Mouse (Mus musculus) midbrain, embryonic 11.5 days (tissue): ENCODE results near the gene Zfp281. TPM values are rescaled to one million over a fixed set of nuclear protein-coding genes. Genes with fewer than 3 reads are reported as not detected.

Source experiments
- ATAC-seq: fragments of 200-750 bp; cut with Nextera tagmentation; 2 replicates; pipeline ENCODE4 v1.8.0; 2017; ENCODE audit warnings: moderate TSS enrichment, moderate library complexity; ENCODE audit not compliant: low FRiP score
- DNase-seq: peaks from one replicate; pipeline ENCODE4 v3.0.0; 2015; ENCODE audit warnings: low spot score; ENCODE audit errors: missing footprints
- H3K27ac ChIP-seq: fragments of 300-500 bp; sonication (generic); 2 replicates; pipeline ENCODE4 v1.5.1; 2014; ENCODE audit warnings: low read depth, low read length
- H3K27me3 ChIP-seq: fragments of 300-500 bp; sonication (generic); 2 replicates; pipeline ENCODE4 v1.6.1; 2014; ENCODE audit warnings: mild to moderate bottlenecking, low read length, moderate library complexity, mixed read lengths; ENCODE audit not compliant: control insufficient read depth, insufficient read depth
- H3K36me3 ChIP-seq: fragments of 300-500 bp; sonication (generic); 2 replicates; pipeline ENCODE4 v1.6.1; 2014; ENCODE audit warnings: mild to moderate bottlenecking, low read length, moderate library complexity, mixed read lengths; ENCODE audit not compliant: control insufficient read depth, insufficient read depth
- H3K4me1 ChIP-seq: fragments of 300-500 bp; sonication (generic); 2 replicates; pipeline ENCODE4 v1.6.1; 2014; ENCODE audit warnings: low read length; ENCODE audit not compliant: control insufficient read depth, insufficient read depth
- H3K4me2 ChIP-seq: fragments of 300-500 bp; sonication (generic); 2 replicates; pipeline ENCODE4 v1.6.1; 2014; ENCODE audit warnings: mild to moderate bottlenecking, moderate library complexity
- H3K4me3 ChIP-seq: fragments of 300-500 bp; sonication (generic); 2 replicates; pipeline ENCODE4 v1.5.1; 2014; ENCODE audit warnings: low read depth, low read length
- H3K9ac ChIP-seq: fragments of 300-500 bp; sonication (generic); 2 replicates; pipeline ENCODE4 v1.6.1; 2014; ENCODE audit warnings: low read length
- H3K9me3 ChIP-seq: fragments of 300-500 bp; sonication (generic); 2 replicates; pipeline ENCODE4 v1.6.1; 2016; ENCODE audit warnings: low read length; ENCODE audit not compliant: control insufficient read depth
- WGBS: fragments of 180-500 bp; shearing (Covaris S2); extraction: QIAGEN DNeasy Blood & Tissue Kit; methylation state at CpG from one replicate; pipeline ENCODE4 v1.1.7; 2014; 5-methylcytosine and 5-hydroxymethylcytosine counted together
- polyA plus RNA-seq: library from polyadenylated mRNA; unstranded; fragments of >200 nt; fragmentation: Nextera tagmentation; extraction: Ambion mirVana; gene quantifications from 2 replicates; pipeline ENCODE4 v1.2.1, GENCODE M21; 2014

The Zfp281 gene
- polyA plus RNA-seq, 1 experiment from 2014 or later, result 42.1 TPM

DNA sequence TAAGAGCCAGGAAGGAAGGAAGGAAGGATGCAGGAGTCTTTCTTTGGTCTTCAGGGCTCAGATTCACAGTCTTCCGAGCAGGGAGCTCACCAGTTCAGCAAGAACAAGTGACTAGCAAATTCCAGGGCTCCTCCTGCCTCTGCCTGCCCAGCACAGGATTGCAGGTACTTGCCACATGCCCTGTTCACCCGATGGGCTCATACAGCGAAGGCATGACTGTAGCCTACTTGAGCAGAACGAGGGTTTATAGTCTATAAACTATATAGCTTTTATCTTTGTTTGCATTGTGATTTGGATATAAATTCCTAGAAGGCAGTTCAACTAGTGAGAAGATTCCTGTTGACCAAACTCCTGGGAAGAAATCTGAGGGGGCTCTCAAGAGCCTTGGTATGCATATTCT lies 18.4 kb upstream of the Zfp281 start:
- no peaks in the 10 kb centered on the region for H3K27me3 ChIP-seq
- H3K4me1 ChIP-seq, result no peaks in the 10 kb centered on the region
- WGBS, result 78% methylated on average over 4 of the region's 4 CpGs
- H3K36me3 ChIP-seq, result no peaks in the 10 kb centered on the region
- DNase-seq (no peak), ATAC-seq (no peak)
- no peak overlapping the region for H3K9ac ChIP-seq
- no peak overlapping the region for H3K27ac ChIP-seq
- no peaks in the 10 kb centered on the region for H3K9me3 ChIP-seq
- no peak overlapping the region for H3K4me2 ChIP-seq
- no peak overlapping the region for H3K4me3 ChIP-seq

DNA sequence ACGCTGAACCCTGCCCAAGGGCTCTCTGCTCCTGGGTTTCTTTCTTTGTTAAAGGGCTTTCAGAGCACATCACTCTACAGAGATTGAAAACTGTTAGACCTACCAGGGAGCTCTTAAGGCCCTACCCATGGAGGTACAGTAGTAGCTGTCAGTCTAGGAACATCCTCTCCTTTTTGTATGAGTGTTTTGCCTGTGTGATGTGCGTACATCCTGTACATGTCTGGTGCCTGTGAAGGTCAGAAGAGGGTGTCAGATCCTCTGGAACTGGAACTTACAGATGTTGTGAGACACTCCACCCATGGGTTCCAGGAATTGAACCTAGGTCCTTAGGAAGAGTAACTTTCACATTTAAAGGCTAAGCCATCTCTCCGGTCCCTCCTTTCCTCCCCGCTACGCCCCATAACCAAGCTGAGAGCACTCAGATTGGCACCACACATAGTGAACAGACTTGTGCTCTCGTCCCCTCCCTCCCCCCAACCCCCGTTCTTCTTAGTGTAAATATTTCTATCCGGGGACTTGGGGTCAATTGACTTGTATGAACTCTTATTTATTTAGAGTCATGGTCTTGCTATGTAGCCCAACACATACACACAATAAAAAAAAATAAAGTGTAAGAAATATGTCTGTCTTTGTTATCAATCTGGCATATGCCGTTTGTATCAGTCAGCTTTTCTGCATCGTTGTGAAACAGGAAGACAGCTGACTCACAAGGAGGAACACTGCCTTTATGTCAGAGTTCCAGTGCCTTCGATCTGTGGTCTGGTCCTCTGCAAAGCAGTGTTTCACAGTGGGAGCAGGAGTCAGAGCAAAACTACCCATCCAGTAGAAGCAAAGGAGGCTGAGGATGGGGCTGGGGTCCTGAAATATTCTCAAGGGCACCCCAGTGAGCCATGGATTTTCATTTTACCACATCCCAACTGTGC lies 16.1 kb upstream of the Zfp281 start:
- Histone ChIP-seq H3K4me2 (no peak overlapping the region), H3K27me3 (no peaks in the 10 kb centered on the region), H3K9ac (no peak overlapping the region), H3K27ac (no peak overlapping the region), H3K4me3 (no peak overlapping the region), H3K36me3 (no peaks in the 10 kb centered on the region), H3K9me3 (no peaks in the 10 kb centered on the region), H3K4me1 (no peaks in the 10 kb centered on the region)
- DNase-seq (no peak), ATAC-seq (no peak)
- WGBS, result 84% methylated on average over 11 of the region's 11 CpGs

DNA sequence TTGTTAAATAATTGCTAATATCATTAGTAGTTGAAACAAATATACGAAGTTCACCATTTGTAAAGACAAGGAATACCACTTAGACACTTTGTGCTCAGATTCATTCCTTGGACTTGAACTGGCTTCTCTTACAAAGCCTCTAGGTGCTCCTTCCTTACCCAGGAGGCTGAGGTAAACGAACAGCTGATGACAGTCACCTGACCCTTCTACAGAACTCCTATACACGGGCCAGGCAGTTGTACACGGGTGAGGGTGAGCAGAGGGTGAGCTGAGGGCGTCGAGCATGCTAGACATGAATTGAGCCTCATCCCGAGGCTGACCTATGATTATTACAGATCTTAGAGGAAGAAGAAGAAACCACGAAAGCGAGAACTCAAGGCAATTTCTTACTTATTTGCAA lies 12.9 kb upstream of the Zfp281 start:
- no peak for ATAC-seq

DNA sequence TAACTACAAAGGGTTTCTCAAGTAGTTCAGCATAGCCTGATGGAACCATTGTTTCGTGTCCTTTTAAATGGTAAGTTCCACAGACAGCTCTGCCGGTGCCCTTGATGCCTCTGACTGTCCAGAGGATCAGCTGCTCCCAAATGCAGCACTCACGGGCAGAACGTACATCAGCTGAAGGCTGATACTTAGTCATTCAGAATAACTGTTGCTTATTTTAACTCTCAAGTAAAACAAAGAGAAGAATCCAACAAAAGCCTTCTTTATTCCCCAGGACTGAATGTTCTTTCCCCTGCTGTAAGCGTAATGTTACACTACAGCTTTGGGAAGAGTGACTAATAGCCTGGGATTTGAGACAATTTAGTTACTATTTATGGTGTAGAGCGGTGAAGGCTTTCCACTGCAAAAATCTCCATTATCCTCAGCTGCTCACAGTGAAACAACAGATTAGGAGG lies 11.4 kb upstream of the Zfp281 start:
- ATAC-seq (no peak), DNase-seq (no peak)
- Histone ChIP-seq H3K4me3 (no peak overlapping the region), H3K4me2 (no peak overlapping the region), H3K9ac (no peak overlapping the region), H3K4me1 (no peaks in the 10 kb centered on the region), H3K27me3 (no peaks in the 10 kb centered on the region), H3K27ac (no peak overlapping the region), H3K9me3 (no peaks in the 10 kb centered on the region), H3K36me3 (no peaks in the 10 kb centered on the region)
- 45% methylated on average over 6 of the region's 6 CpGs for WGBS

More for the DNA sequence above, 12.9 kb upstream of the Zfp281 start:
- no peak for DNase-seq
- no peaks in the 10 kb centered on the region for H3K27me3 ChIP-seq
- H3K4me1 ChIP-seq, result no peaks in the 10 kb centered on the region
- H3K9ac ChIP-seq, result no peak overlapping the region
- H3K4me3 ChIP-seq, result no peak overlapping the region
- H3K36me3 ChIP-seq, result no peaks in the 10 kb centered on the region
- no peaks in the 10 kb centered on the region for H3K9me3 ChIP-seq
- H3K4me2 ChIP-seq, result no peak overlapping the region
- no peak overlapping the region for H3K27ac ChIP-seq
- WGBS, result 81% methylated on average over 9 of the region's 9 CpGs

DNA sequence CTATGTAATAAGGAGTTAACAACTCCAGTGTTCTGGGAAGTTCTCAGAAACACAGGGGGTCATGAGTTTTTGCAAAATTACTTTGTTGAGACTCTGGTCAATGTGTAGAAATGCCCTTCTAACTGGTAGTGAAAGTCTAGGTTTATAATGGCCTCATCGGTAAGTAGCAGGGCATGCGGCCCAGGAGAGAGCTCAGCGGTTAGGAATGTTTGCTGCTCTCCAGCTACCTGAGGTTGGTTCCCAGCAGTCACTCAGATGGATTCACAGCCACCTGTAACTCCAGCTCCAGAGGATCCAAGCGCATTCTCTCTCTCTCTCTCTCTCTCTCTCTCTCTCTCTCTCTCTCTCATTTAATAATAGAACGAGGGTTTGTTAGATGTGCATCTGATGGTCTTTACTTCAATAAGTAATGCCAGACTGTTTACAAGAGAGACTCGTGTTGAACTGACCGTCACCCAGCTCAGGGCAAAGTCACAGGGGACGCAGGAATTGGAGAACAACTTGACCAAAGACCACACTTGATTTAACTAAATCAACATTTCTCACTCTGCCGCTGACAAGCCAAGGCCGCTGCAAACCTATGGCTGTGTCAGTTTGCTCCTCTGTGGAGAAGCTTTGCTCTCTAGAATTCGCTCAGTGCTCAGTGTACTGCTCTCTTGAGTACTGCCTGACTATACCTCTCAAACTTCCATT lies 9.8 kb upstream of the Zfp281 start:
- 88% methylated on average over 11 of the region's 11 CpGs for WGBS
- Histone ChIP-seq H3K27ac (no peak overlapping the region), H3K36me3 (no peaks in the 10 kb centered on the region), H3K4me2 (no peak overlapping the region), H3K4me3 (no peak overlapping the region), H3K4me1 (no peaks in the 10 kb centered on the region), H3K9me3 (no peaks in the 10 kb centered on the region), H3K27me3 (no peaks in the 10 kb centered on the region), H3K9ac (no peak overlapping the region)
- no peak for DNase-seq
- ATAC-seq, result no peak

GRCm38 (mm10) chr1:136617163-136617788 lies 7.4 kb upstream of the Zfp281 start:
- H3K4me2 ChIP-seq, result no peak overlapping the region
- DNase-seq (no peak), ATAC-seq (no peak)
- WGBS, result 80% methylated on average over 7 of the region's 7 CpGs
- no peaks in the 10 kb centered on the region for H3K27me3 ChIP-seq
- H3K36me3 ChIP-seq, result no peaks in the 10 kb centered on the region
- no peaks in the 10 kb centered on the region for H3K9me3 ChIP-seq
- H3K4me3 ChIP-seq, result no peak overlapping the region
- H3K9ac ChIP-seq, result no peak overlapping the region
- no peak overlapping the region for H3K27ac ChIP-seq
- H3K4me1 ChIP-seq, result no peaks in the 10 kb centered on the region

DNA sequence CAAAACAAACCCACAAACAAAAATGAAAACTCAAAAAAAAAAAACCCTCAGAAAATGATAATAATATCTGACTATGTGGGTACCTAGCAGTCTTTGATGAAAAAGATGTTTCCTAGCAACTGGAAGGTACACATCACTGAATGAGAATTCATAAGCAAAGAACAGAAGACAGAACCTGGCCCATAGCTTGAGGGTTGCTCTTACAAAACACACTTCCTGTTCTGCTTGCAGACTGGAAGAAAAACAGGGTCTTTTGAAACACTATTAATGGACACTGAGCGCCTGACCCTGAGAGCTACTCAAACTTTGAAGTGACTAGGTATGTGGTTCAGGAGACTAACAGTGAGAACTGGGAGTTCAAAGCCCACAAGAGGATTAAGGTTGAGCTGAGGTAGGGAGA lies 6.1 kb upstream of the Zfp281 start:
- no peaks in the 10 kb centered on the region for H3K27me3 ChIP-seq
- H3K4me1 ChIP-seq, result no peaks in the 10 kb centered on the region
- H3K4me2 ChIP-seq, result no peak overlapping the region
- no peak for DNase-seq
- no peak overlapping the region for H3K9ac ChIP-seq
- H3K36me3 ChIP-seq, result no peaks in the 10 kb centered on the region
- no peak overlapping the region for H3K27ac ChIP-seq
- no peak overlapping the region for H3K4me3 ChIP-seq
- 82% methylated on average over 1 of the region's 1 CpGs for WGBS
- ATAC-seq, result no peak
- no peaks in the 10 kb centered on the region for H3K9me3 ChIP-seq

GRCm38 (mm10) chr1:136625019-136625895 lies 556 bp downstream of the Zfp281 start:
- Histone ChIP-seq H3K27me3 (no peaks in the 10 kb centered on the region), H3K27ac (peak overlapping the region; percentile 74), H3K4me3 (peak overlapping the region; percentile 91), H3K36me3 (peaks cover 9% of the 10 kb centered on the region; the same call in 1 of the 2 replicates), H3K4me2 (peak overlapping the region; percentile 78), H3K9me3 (no peaks in the 10 kb centered on the region), H3K9ac (peak overlapping the region; percentile 96), H3K4me1 (peaks cover 23% of the 10 kb centered on the region)
- ATAC-seq, result peak; percentile 77
- peak; percentile 94 for DNase-seq
- 3% methylated on average over 47 of the region's 92 CpGs for WGBS
